Mouse (Mus musculus) heart, adult 2 months (tissue): ENCODE results near the gene Det1.

ENCODE experiments used
- CTCF ChIP-seq: fragments of 200-600 bp; IDR thresholded peaks from 2 replicates; pipeline ENCODE4 v1.8.1; 2022; ENCODE audit warnings: antibody characterized with exemption, mild to moderate bottlenecking, moderate library complexity
- POLR2A ChIP-seq: fragments of 200-500 bp; IDR thresholded peaks from 2 replicates; pipeline ENCODE4 v1.6.1; 2011; ENCODE audit warnings: mild to moderate bottlenecking, low read depth, low read length, control low read depth; ENCODE audit not compliant: insufficient read depth

GRCm38 (mm10) chr7:78803841-78804240 lies 43.2 kb downstream of the Det1 start:
- no peak for TF ChIP-seq POLR2A
- no peak for TF ChIP-seq CTCF
